Mouse (Mus musculus): ENCODE results near the gene Cct8.

DNA sequence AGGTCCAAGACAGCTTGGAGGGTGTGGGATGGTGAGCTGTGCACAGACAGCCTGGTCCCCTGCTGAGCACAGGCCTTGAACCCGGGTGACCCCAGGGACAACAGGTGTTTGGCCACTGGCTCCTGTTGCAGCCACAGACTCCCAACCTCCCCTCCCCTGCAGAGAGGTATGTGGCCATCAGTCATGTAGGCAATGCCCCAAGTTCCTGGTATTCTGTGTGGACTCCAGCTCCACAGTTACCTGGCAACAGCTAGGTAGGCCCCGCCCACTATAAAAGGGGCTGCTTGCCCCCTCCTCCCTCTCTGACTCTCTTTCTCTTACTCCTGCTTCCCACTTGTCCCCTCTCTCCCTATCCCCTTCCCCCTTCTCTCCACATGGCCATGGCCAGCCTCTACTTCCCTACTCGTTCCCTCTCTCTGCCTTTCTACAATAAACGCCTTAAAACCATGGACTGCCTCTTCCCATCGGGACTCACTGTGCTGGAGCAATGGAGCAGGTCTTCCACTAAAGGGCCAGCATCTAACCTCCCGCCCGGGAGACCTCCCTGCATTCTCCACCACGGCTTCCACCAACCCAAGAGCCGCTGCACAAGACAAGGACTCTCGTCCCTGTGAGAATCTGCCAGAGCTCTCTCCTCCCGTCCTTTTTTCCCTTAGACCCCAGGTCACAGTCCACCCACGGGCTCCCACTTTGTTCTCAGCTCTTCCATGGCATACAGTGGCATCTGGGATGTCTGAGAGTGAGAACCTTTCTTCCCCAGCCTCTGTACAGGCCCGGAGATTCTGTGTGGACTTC lies 60.1 kb downstream of the Cct8 start:
- TF ChIP-seq POLR2A (IDR thresholded peaks at IDR 0.05; ENCODE audit: insufficient read length, low read depth) (no peak), USF1 (IDR thresholded peaks at IDR 0.05; ENCODE audit: low read depth) (no peak), SRF (IDR thresholded peaks at IDR 0.05; ENCODE audit: control insufficient read depth, insufficient read length, low read depth) (no peak), E2F4 (IDR thresholded peaks at IDR 0.05; ENCODE audit: insufficient read depth) (no peak), MYOG (IDR thresholded peaks at IDR 0.05; ENCODE audit: control insufficient read depth in 1 of 3, insufficient read depth in 1 of 3, insufficient read length in 2 of 3, low read depth in 2 of 3) (no peak), POLR2AphosphoS2 (IDR thresholded peaks at IDR 0.05; ENCODE audit: insufficient read length, low read depth) (no peak), CEBPB (IDR thresholded peaks at IDR 0.05; ENCODE audit: insufficient read depth, poor library complexity, severe bottlenecking) (no peak), MAX (IDR thresholded peaks at IDR 0.05; ENCODE audit: low read depth) (no peak), TCF12 (IDR thresholded peaks at IDR 0.05; ENCODE audit: insufficient read depth, poor library complexity, severe bottlenecking) (no peak), REST (IDR thresholded peaks at IDR 0.05; ENCODE audit: insufficient read depth, insufficient read length) (no peak), MYOD1 (IDR thresholded peaks at IDR 0.05; ENCODE audit: control insufficient read depth in 1 of 3, insufficient read length in 2 of 3, low read depth in 2 of 3) (no peak)
